Mouse (Mus musculus) intestine, embryonic 15.5 days (tissue): ENCODE data around the gene Mybl2. TPM values are rescaled to one million over a fixed set of nuclear protein-coding genes. Genes with fewer than 3 reads are reported as not detected.

Experiments used
- ATAC-seq: fragments of 200-750 bp; cut with Nextera tagmentation; 2 replicates; pipeline ENCODE4 v1.8.0; 2017; ENCODE audit warnings: moderate TSS enrichment, moderate library complexity
- H3K27ac ChIP-seq: fragments of 300-500 bp; sonication (generic); 2 replicates; pipeline ENCODE4 v1.5.1; 2015; ENCODE audit warnings: mild to moderate bottlenecking, inconsistent platforms
- H3K27me3 ChIP-seq: fragments of 300-500 bp; sonication (generic); replicated peaks from 2 replicates; pipeline ENCODE4 v1.6.1; 2015; ENCODE audit warnings: inconsistent platforms
- H3K36me3 ChIP-seq: fragments of 300-500 bp; sonication (generic); 2 replicates; pipeline ENCODE4 v1.6.1; 2015; ENCODE audit warnings: inconsistent platforms
- H3K4me1 ChIP-seq: fragments of 300-500 bp; sonication (generic); replicated peaks from 2 replicates; pipeline ENCODE4 v1.6.1; 2015; ENCODE audit warnings: inconsistent platforms
- H3K4me2 ChIP-seq: fragments of 300-500 bp; sonication (generic); replicated peaks from 2 replicates; pipeline ENCODE4 v1.6.1; 2015; ENCODE audit warnings: mild to moderate bottlenecking, inconsistent platforms
- H3K4me3 ChIP-seq: fragments of 300-500 bp; sonication (generic); replicated peaks from 2 replicates; pipeline ENCODE4 v1.5.1; 2015; ENCODE audit warnings: inconsistent platforms
- H3K9ac ChIP-seq: fragments of 300-500 bp; sonication (generic); 2 replicates; pipeline ENCODE4 v1.6.1; 2015; ENCODE audit warnings: inconsistent platforms
- H3K9me3 ChIP-seq: fragments of 300-500 bp; sonication (generic); 2 replicates; pipeline ENCODE4 v1.6.1; 2016; ENCODE audit warnings: inconsistent platforms
- WGBS: fragments of 180-500 bp; shearing (Covaris S2); methylation state at CpG from one replicate; pipeline ENCODE4 v1.1.7; 2015; 5-methylcytosine and 5-hydroxymethylcytosine counted together
- polyA plus RNA-seq: library from polyadenylated mRNA; unstranded; fragments of >200 nt; fragmentation: Nextera tagmentation; extraction: Ambion mirVana; gene quantifications from 2 replicates; pipeline ENCODE4 v1.2.1, GENCODE M21; 2015

Mybl2 gene
- 25.0 and 26.2 TPM in 2 replicates for polyA plus RNA-seq

GRCm38 (mm10) chr2:163054335-163054840 lies at the start of gene Mybl2:
Gene Mybl2 (plus strand): TSS chr2:163054687.
- H3K9ac ChIP-seq = peak within 1 kb of the TSS; percentile 57
- H3K27ac ChIP-seq = peak within 1 kb of the TSS; percentile 62; the same call in 1 of the 2 replicates
- ATAC-seq = peak; percentile 99
- H3K9me3 ChIP-seq = no peaks in the 10 kb centered on the region
- no peaks in the 10 kb centered on the region for H3K36me3 ChIP-seq
- H3K27me3 ChIP-seq = no peaks in the 10 kb centered on the region
- H3K4me2 ChIP-seq = peak within 1 kb of the TSS; percentile 99
- peaks cover 20% of the 10 kb centered on the region for H3K4me1 ChIP-seq
- under 1% methylated on average over 48 of the region's 48 CpGs for whole genome bisulfite sequencing
- H3K4me3 ChIP-seq = peak within 1 kb of the TSS; percentile 70

GRCm38 (mm10) chr2:163007299-163007698 lies 47.2 kb upstream of the Mybl2 start:
- no peak for ATAC-seq
- no peak overlapping the region for H3K4me2 ChIP-seq
- no peaks in the 10 kb centered on the region for H3K9me3 ChIP-seq
- 71% methylated on average over 4 of the region's 4 CpGs for WGBS
- H3K27me3 ChIP-seq = no peaks in the 10 kb centered on the region
- H3K9ac ChIP-seq = no peak overlapping the region
- no peaks in the 10 kb centered on the region for H3K36me3 ChIP-seq
- H3K4me1 ChIP-seq = no peaks in the 10 kb centered on the region
- H3K4me3 ChIP-seq = no peak overlapping the region
- no peak overlapping the region for H3K27ac ChIP-seq

GRCm38 (mm10) chr2:163016916-163017743 lies 37.4 kb upstream of the Mybl2 start, which contains the start of gene Ift52:
Gene Ift52 (plus strand): TSS chr2:163017354.
- Histone ChIP-seq H3K9me3 (no peaks in the 10 kb centered on the region), H3K9ac (peak within 1 kb of the TSS; percentile 64), H3K4me1 (peaks cover 4% of the 10 kb centered on the region; the same call in 1 of the 2 replicates), H3K36me3 (no peaks in the 10 kb centered on the region), H3K27ac (peak within 1 kb of the TSS; percentile 54), H3K4me2 (peak within 1 kb of the TSS; percentile 50), H3K4me3 (peak within 1 kb of the TSS; percentile 72), H3K27me3 (no peaks in the 10 kb centered on the region)
- peak; percentile 98 for ATAC-seq
- under 1% methylated on average over 57 of the region's 57 CpGs for WGBS

GRCm38 (mm10) chr2:163031289-163031688 lies 23.2 kb upstream of the Mybl2 start:
- Histone ChIP-seq H3K27ac (no peak overlapping the region), H3K4me3 (no peak overlapping the region), H3K4me2 (no peak overlapping the region), H3K27me3 (no peaks in the 10 kb centered on the region), H3K4me1 (no peaks in the 10 kb centered on the region), H3K36me3 (peaks cover 29% of the 10 kb centered on the region), H3K9me3 (no peaks in the 10 kb centered on the region), H3K9ac (no peak overlapping the region)
- no peak for ATAC-seq
- 90% methylated on average over 5 of the region's 5 CpGs for WGBS

- no peaks in the 10 kb centered on the region for H3K27me3 ChIP-seq
- no peaks in the 10 kb centered on the region for H3K9me3 ChIP-seq
- H3K9ac ChIP-seq = no peak overlapping the region
- WGBS = 83% methylated on average over 2 of the region's 2 CpGs
- H3K36me3 ChIP-seq = peaks cover 29% of the 10 kb centered on the region
- no peak overlapping the region for H3K4me3 ChIP-seq
- no peak overlapping the region for H3K4me2 ChIP-seq
- H3K27ac ChIP-seq = no peak overlapping the region
- ATAC-seq = no peak
- no peaks in the 10 kb centered on the region for H3K4me1 ChIP-seq
These were observed 22.7 kb upstream of the Mybl2 start for GRCm38 (mm10) chr2:163031757-163032156.

GRCm38 (mm10) chr2:163032622-163033021 lies 21.9 kb upstream of the Mybl2 start:
- Histone ChIP-seq H3K4me2 (no peak overlapping the region), H3K27me3 (no peaks in the 10 kb centered on the region), H3K4me1 (no peaks in the 10 kb centered on the region), H3K36me3 (peaks cover 32% of the 10 kb centered on the region), H3K27ac (no peak overlapping the region), H3K4me3 (no peak overlapping the region), H3K9ac (no peak overlapping the region), H3K9me3 (no peaks in the 10 kb centered on the region)
- whole genome bisulfite sequencing = 60% methylated on average over 4 of the region's 4 CpGs
- ATAC-seq = no peak

- Histone ChIP-seq H3K9ac (no peak overlapping the region), H3K27ac (no peak overlapping the region), H3K4me2 (no peak overlapping the region), H3K27me3 (no peaks in the 10 kb centered on the region), H3K4me1 (no peaks in the 10 kb centered on the region), H3K36me3 (peaks cover 37% of the 10 kb centered on the region), H3K9me3 (no peaks in the 10 kb centered on the region), H3K4me3 (no peak overlapping the region)
- WGBS = 84% methylated on average over 7 of the region's 7 CpGs
- no peak for ATAC-seq
These were observed 14.5 kb upstream of the Mybl2 start for GRCm38 (mm10) chr2:163039940-163040339.

GRCm38 (mm10) chr2:163048125-163048524 lies 6.4 kb upstream of the Mybl2 start:
- no peaks in the 10 kb centered on the region for H3K9me3 ChIP-seq
- H3K9ac ChIP-seq = no peak overlapping the region
- H3K4me1 ChIP-seq = no peaks in the 10 kb centered on the region
- 3% methylated on average over 10 of the region's 10 CpGs for WGBS
- 0 out of 2 replicates have a peak overlapping the region, but pooled peaks have one; percentile 10 for H3K4me3 ChIP-seq
- ATAC-seq = peak; percentile 73
- no peak overlapping the region for H3K27ac ChIP-seq
- H3K4me2 ChIP-seq = peak overlapping the region; percentile 56
- H3K36me3 ChIP-seq = peaks cover 18% of the 10 kb centered on the region
- no peaks in the 10 kb centered on the region for H3K27me3 ChIP-seq

GRCm38 (mm10) chr2:163049116-163049515 lies 5.4 kb upstream of the Mybl2 start:
- no peak overlapping the region for H3K4me3 ChIP-seq
- WGBS = 92% methylated on average over 2 of the region's 2 CpGs
- peaks cover 4% of the 10 kb centered on the region for H3K4me1 ChIP-seq
- peaks cover 14% of the 10 kb centered on the region for H3K36me3 ChIP-seq
- no peak overlapping the region for H3K27ac ChIP-seq
- no peak overlapping the region for H3K9ac ChIP-seq
- H3K27me3 ChIP-seq = no peaks in the 10 kb centered on the region
- H3K4me2 ChIP-seq = no peak overlapping the region
- ATAC-seq = no peak
- H3K9me3 ChIP-seq = no peaks in the 10 kb centered on the region

- Histone ChIP-seq H3K9ac (no peak overlapping the region), H3K9me3 (no peaks in the 10 kb centered on the region), H3K4me2 (no peak overlapping the region), H3K4me1 (peaks cover 20% of the 10 kb centered on the region), H3K27ac (no peak overlapping the region), H3K27me3 (no peaks in the 10 kb centered on the region), H3K36me3 (no peaks in the 10 kb centered on the region), H3K4me3 (no peak overlapping the region)
- WGBS = 64% methylated on average over 1 of the region's 1 CpGs
- no peak for ATAC-seq
These were observed 2.8 kb upstream of the Mybl2 start for GRCm38 (mm10) chr2:163051691-163052090.

GRCm38 (mm10) chr2:163052101-163052500 lies 2.4 kb upstream of the Mybl2 start:
- no peaks in the 10 kb centered on the region for H3K27me3 ChIP-seq
- H3K4me2 ChIP-seq = no peak overlapping the region
- no peak overlapping the region for H3K9ac ChIP-seq
- H3K4me3 ChIP-seq = no peak overlapping the region
- ATAC-seq = no peak
- H3K27ac ChIP-seq = no peak overlapping the region
- WGBS = 44% methylated on average over 4 of the region's 4 CpGs
- H3K4me1 ChIP-seq = peaks cover 20% of the 10 kb centered on the region
- H3K36me3 ChIP-seq = no peaks in the 10 kb centered on the region
- H3K9me3 ChIP-seq = no peaks in the 10 kb centered on the region

- Histone ChIP-seq H3K9ac (no peak overlapping the region), H3K4me2 (no peak overlapping the region), H3K36me3 (no peaks in the 10 kb centered on the region), H3K9me3 (no peaks in the 10 kb centered on the region), H3K4me1 (peaks cover 20% of the 10 kb centered on the region), H3K4me3 (no peak overlapping the region), H3K27ac (no peak overlapping the region), H3K27me3 (no peaks in the 10 kb centered on the region)
- WGBS = 78% methylated on average over 4 of the region's 4 CpGs
- no peak for ATAC-seq
These were observed 1.7 kb upstream of the Mybl2 start for GRCm38 (mm10) chr2:163052826-163053225.
